Mouse (Mus musculus) MEL (cell line): ENCODE measurements around the gene 1700122O11Rik.

ENCODE experiments used
- CTCF ChIP-seq, 3 experiments: IDR thresholded peaks in 2 of 3; conservative IDR thresholded peaks in 1 of 3; 2 replicates each; pipeline ENCODE4 v1.5.1; 2011 to 2012; ENCODE audit warnings: low read length in 3 of 3, low read depth in 2 of 3, mild to moderate bottlenecking in 2 of 3, improper control_type of control experiment in 1 of 3, inconsistent platforms in 1 of 3, mixed read lengths in 1 of 3, moderate library complexity in 1 of 3; ENCODE audit not compliant: control insufficient read depth in 1 of 3, insufficient read depth in 1 of 3, poor library complexity in 1 of 3, severe bottlenecking in 1 of 3
- ELF1 ChIP-seq: IDR thresholded peaks from 2 replicates; pipeline ENCODE4 v1.6.1; 2014; ENCODE audit warnings: low read depth, mild to moderate bottlenecking, inconsistent platforms, low read length, improper control_type of control experiment, moderate library complexity
- ETS1 ChIP-seq: IDR thresholded peaks from 2 replicates; pipeline ENCODE4 v1.6.1; 2012; ENCODE audit warnings: low read depth, mild to moderate bottlenecking, inconsistent platforms, low read length, improper control_type of control experiment, moderate library complexity
- HCFC1 ChIP-seq: IDR thresholded peaks from 2 replicates; pipeline ENCODE4 v1.6.1; 2012; ENCODE audit warnings: low read depth, mild to moderate bottlenecking, inconsistent platforms, low read length, improper control_type of control experiment, moderate library complexity
- KAT2A ChIP-seq: conservative IDR thresholded peaks from 2 replicates; pipeline ENCODE4 v1.6.1; 2012; ENCODE audit warnings: low read depth, low read length, improper control_type of control experiment, inconsistent platforms
- MEF2A ChIP-seq: IDR thresholded peaks from 2 replicates; pipeline ENCODE4 v1.6.1; 2014; ENCODE audit warnings: low read depth, mild to moderate bottlenecking, inconsistent platforms, low read length, improper control_type of control experiment; ENCODE audit not compliant: poor library complexity, insufficient replicate concordance, severe bottlenecking; ENCODE audit errors: extremely low read depth
- MXI1 ChIP-seq: IDR thresholded peaks from 2 replicates; pipeline ENCODE4 v1.6.1; 2011; ENCODE audit warnings: mild to moderate bottlenecking, low read depth, low read length, improper control_type of control experiment
- MYC ChIP-seq: IDR thresholded peaks from 2 replicates; pipeline ENCODE4 v1.6.1; 2011; ENCODE audit warnings: low read depth, mild to moderate bottlenecking, low read length, improper control_type of control experiment, moderate library complexity
- POLR2A ChIP-seq, 2 experiments: IDR thresholded peaks; 2 replicates each; pipeline ENCODE4 v1.6.1; 2011 to 2012; ENCODE audit warnings: low read length in 2 of 2, mild to moderate bottlenecking in 2 of 2, control low read depth in 1 of 2, improper control_type of control experiment in 1 of 2, low read depth in 1 of 2, moderate library complexity in 1 of 2; ENCODE audit not compliant: control insufficient read depth in 1 of 2, insufficient read depth in 1 of 2, poor library complexity in 1 of 2
- RCOR1 ChIP-seq: IDR thresholded peaks from 2 replicates; pipeline ENCODE4 v1.6.1; 2012; ENCODE audit warnings: low read depth, mild to moderate bottlenecking, inconsistent platforms, low read length, improper control_type of control experiment
- ZC3H11A ChIP-seq: IDR thresholded peaks from 2 replicates; pipeline ENCODE4 v1.6.1; 2012; ENCODE audit warnings: low read depth, mild to moderate bottlenecking, inconsistent platforms, low read length, improper control_type of control experiment
- ZMIZ1 ChIP-seq: IDR thresholded peaks from 2 replicates; pipeline ENCODE4 v1.6.1; 2012; ENCODE audit warnings: low read depth, mild to moderate bottlenecking, inconsistent platforms, low read length, improper control_type of control experiment, moderate library complexity

DNA sequence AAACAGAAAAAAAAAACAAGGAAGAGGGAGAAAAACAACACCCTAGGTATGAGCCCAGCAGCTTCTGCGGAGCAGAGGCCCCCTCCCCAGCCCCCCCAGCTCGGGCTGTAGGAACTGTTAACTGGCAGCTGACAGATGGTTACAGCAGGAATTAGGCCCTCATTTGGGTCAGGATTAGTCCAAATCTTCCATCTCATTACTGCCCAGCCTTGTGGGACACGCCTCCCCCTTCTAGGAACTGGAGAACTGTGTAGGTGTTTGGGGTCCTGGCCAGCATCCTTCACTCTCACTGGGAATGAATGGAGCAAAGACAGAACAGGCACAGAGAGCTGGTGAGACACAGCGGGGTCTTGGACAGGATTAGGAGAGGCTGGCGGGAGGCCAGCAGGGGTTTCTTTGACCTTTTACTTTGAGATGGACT, 27.0 kb upstream of the 1700122O11Rik start:
- TF ChIP-seq CTCF (IDR thresholded peaks at IDR 0.05 in 2 of 3, conservative IDR thresholded peaks at IDR 0.05 in 1 of 3; ENCODE audit: control insufficient read depth in 1 of 3, insufficient read depth in 1 of 3, low read depth in 2 of 3, low read length in 3 of 3, poor library complexity in 1 of 3, severe bottlenecking in 1 of 3) (no peak), RCOR1 (no peak), ZC3H11A (no peak), MXI1 (no peak), ETS1 (no peak), POLR2A (IDR thresholded peaks at IDR 0.05; ENCODE audit: control insufficient read depth in 1 of 2, insufficient read depth in 1 of 2, low read depth in 1 of 2, low read length in 2 of 2, poor library complexity in 1 of 2) (no peak), HCFC1 (no peak), MEF2A (no peak), ZMIZ1 (no peak), MYC (no peak), KAT2A (no peak), ELF1 (no peak)
